Mouse (Mus musculus): ENCODE data around the gene Cox4i1.

The Cox4i1 gene

DNA sequence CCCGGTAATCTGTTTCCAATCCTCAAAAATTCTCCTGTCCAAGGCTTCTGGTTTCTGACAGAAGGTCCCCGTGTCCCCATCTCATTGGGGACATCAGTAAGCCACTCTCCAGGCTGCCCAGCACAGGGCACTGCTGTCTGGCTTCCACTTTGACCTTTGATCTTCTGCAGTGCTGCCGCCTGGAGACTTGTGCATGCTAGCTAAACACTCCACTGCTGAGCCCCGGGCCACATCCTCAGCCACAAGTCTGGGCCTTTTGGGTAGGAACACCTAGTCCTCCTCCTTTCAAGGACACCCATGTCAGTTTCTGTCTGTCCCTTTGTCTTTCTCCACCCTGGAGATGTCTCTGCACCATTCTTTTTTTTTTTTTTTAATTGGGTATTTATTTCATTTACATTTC, 24.9 kb downstream of the Cox4i1 start:
- no peak for DNase-seq (ENCODE audit: inconsistent age in 2 of 2, low spot score in 1 of 2)

DNA sequence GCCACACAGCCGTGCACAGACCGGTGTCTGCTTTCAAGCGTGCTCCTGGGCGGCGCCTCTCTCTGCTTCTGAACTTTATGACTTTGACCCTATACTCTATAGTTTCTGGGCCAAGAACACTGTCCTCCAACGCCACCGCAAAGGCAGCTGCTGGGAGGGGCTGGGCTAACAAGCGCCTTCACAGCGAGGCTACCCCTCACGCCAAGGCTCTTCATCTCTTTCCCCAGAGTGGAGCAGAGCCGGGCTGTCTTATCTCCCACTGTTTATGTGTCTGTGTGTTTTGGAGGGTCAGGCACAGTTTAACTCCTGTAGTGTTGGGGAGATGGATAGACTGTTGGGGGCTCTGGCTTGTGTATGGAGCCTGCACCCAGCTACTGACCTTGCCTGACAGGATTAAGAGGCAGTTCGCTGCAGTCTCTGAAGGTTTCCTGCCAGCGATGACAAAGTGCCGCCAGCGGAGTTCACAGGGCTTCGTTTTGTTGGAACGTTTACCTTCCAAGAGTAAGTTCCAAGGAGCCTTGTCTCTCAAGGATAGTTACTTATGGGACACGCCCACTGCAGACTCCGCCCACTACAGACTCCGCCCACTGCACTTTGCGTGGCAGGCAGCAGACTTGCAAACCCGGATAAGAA, 26.0 kb downstream of the Cox4i1 start:
- peak; percentile 49 to 81 for DNase-seq (ENCODE audit: inconsistent age in 2 of 2, low spot score in 1 of 2)

DNA sequence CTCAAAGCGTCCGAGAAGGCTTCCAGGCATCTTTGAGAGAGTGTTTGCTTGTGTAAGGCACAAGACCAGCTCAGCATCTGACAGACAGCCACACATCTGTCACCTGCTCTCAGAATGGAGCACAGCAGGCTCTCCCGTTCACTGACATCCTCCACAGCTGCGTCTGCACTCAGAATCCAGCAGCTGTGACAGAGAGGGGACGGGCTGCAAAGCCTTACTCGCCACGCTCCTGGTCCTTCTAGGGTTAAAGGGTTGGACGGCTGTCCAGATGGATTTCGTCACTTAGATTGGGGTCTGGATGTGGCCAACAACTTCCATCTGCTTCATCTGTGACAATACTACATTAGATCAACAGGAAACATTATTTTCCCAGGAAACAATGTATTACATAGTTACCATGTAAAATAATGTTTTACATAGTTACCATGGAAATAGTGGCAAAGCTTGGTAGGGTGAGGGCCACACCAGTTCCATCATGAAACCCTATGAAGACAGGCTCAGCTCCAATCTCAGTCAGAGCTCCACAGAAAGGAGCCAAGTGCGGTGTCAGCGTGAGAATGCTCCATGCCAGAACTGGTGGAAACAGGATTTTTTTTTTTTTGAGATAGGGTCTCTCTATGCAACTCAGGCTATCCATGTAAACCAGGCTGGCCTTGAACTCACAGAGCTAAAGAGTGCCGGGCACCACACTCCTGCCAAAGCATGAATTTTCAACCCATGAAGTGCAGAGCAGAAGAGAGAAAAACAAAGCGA, 28.6 kb downstream of the Cox4i1 start:
- DNase-seq (ENCODE audit: inconsistent age in 2 of 2, low spot score in 1 of 2) = no peak

DNA sequence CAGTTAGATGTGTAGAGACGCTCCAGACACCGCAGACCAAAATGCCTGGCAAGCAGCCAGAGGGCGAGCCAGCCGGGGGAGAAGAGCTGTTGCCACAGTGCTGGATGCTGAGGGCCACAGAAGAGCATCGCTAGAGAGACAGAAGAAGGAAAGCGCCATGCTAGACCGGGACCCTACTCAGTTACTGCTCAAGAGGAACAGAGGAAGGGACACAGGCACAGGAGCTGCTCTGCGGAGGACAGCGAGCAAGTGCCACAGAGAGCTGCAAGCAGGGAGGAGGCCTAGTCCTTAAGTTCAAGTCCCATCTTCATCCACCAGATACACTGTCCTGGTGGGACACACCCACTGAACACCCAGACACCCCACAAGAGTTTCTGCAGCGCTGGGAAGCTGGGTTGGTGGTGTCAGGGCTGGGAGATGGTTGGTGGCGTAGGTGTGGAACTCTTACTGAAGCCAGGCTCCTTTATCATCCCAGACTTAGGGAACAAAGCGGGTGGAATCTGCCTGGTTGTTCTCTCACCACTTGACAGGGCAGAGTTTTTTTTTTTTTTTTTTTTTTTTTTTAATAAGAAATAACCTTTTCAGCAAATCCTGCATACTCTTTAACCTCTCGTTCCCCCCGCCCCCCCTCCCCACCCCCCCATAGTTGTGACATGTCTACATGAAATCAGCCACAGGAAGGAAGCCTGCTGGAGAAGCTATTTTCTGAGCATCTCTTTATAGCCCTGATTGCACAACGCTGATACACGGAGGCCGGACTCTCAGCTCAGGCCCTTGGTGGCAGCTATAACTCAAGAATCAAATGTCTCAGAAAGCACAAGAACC, 29.3 kb downstream of the Cox4i1 start:
- DNase-seq (ENCODE audit: inconsistent age in 2 of 2, low spot score in 1 of 2) = peak in 1 of 2 experiments; percentile 67

DNA sequence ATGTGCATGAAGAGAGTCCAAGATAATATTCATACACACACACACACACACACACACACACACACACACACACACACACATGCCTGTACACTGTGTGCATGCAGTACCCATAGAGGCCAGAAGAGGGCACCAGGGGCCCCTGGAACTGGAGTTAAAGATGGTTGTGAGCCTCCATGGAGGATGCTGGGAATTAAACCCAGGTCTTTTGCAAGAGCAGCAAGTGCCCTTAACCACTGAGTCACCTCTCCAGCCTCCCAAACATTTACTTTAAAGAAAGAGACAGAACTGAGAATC, 29.9 kb downstream of the Cox4i1 start:
- peak in 1 of 2 experiments; percentile 54 for DNase-seq (ENCODE audit: inconsistent age in 2 of 2, low spot score in 1 of 2)

- no peak for DNase-seq (ENCODE audit: inconsistent age in 2 of 2, low spot score in 1 of 2)
Observed at GRCm38 (mm10) chr8:120698426-120698825, 30.4 kb downstream of the Cox4i1 start.

DNA sequence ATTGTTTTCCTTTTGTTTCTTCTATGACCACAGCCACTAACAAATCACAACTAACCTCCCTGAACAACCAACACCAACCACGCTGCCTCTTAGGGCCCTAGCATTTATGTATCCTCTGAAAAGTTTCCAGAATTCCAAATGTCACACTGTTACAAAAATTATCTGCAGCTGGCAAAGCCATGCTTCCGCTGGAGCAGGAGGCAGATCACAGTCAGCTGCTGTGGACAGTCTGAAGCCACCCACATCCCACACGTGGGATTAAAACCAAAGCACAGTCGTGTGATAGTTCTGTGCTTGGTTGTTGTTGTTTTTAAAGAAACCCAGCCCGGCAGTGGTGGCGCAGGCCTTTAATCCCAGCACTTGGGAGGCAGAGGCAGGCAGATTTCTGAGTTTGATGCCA, 31.1 kb downstream of the Cox4i1 start:
- DNase-seq (ENCODE audit: inconsistent age in 2 of 2, low spot score in 1 of 2) = no peak

DNA sequence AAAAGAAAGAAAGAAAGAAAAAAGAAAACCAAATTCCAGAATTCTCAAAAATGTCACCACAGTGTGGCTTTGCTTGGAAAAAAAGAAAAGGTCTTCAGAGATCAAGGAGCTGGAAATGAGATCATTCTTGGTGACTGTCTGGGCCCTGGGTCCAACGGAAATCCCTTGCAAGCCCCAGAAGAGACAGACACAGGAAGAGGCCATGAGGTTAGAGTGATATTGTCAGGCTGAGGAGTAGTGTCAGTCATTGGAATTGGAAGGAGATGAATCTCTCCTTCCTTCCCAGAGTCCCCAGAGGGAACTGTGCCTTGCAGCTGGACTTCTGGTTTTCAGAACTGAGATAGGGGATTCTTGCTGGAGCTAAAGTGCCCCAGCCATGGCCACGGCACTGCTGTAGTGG, 31.5 kb downstream of the Cox4i1 start:
- DNase-seq (ENCODE audit: inconsistent age in 2 of 2, low spot score in 1 of 2) = peak in 1 of 2 experiments; percentile 44

GRCm38 (mm10) chr8:120700053-120700452, 32.0 kb downstream of the Cox4i1 start:
- no peak for DNase-seq (ENCODE audit: inconsistent age in 2 of 2, low spot score in 1 of 2)

DNA sequence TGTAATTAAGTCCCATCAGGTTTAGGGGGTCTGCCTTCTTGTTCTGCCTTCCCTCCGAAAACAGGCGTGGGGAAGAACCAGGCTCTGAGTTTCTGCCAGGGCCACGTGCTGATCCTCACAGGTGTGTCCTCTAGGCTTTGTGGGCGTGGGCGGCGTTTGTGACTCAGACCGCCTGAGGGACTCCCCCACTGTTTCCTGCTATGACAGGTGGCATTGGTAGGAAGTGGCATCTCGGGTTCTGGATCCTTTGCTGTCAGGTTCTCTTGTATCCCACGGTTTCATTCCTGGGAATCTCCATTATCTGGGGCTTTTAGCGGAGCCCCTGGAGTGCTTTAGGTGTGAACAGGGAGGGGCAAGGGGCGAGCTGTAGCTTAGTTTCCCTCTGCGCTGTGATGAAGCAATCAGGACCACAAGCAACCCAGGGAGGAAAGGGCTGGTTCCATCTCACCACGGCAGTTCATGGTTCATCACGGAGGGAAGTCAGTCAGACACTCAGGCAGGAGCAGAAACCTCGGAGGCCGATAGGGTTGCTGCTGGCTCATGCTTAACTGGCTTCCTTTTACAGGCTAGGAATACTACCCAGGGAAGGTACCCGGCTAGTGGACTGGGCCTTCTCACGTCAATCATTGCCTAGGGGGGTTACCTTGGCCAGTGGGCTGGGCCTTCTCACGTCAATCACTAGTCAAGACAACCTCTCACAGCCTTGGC, 33.9 kb downstream of the Cox4i1 start:
- DNase-seq (ENCODE audit: inconsistent age in 2 of 2, low spot score in 1 of 2) = peak in 1 of 2 experiments; percentile 31

DNA sequence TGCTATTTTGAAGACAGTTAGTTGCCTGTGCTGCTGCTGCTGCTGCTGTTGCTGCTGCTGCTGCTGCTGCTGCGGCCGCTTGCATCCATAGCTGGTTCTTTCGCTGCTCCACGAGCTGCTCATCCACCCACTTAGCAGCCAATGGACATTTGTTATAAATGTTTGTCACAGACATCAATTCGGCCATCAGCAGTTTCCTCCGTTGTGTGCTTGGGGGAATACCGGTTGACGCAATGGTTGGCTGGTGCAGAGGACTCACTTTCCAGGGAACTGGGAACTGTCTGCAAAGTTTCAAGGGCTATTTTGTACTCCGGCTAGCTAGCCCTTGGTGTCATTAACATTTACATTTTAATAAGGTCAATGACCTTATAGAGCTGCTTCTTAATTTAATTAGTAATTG, 36.2 kb downstream of the Cox4i1 start:
- no peak for DNase-seq (ENCODE audit: inconsistent age in 2 of 2, low spot score in 1 of 2)

DNA sequence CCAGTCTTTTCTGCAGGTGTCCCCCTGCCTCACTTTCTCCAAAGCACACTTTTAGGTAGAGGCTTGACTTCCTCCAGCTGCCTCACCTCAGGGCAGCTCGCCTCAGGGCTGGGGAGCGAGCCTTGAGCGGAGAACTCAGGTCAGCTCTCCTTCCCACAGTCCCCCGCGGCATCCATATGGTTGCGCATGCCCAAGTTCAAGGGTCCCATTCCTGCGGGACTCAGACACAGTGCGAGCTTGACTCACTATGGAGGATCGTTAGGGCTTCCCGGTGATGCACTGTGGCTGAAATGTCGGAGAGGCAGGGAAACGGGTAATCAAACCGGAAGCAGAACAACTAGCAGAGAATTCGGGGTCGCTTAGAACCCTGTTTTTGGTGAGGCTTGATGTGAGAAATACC, 37.1 kb downstream of the Cox4i1 start:
- DNase-seq (ENCODE audit: inconsistent age in 2 of 2, low spot score in 1 of 2) = no peak

DNA sequence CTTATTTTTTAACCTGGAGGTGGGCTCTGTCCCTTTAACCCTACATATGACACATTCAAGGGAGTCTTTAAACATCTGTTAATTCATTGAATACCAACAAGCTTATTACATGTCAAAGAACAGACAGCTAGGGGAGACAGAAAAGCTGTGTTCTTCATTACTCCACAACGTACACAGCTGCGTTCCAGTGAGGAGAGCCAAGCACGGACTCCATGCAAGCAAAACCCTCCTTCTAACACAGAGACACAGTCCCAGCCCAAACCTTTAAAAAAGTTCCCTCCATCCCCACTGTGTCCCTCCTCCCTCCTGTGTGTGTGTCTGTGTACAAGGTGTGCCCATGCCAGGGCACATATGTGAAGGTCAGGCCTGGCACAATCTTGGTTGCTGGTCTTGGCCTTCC, 38.2 kb downstream of the Cox4i1 start:
- DNase-seq (ENCODE audit: inconsistent age in 2 of 2, low spot score in 1 of 2) = no peak

- peak in 1 of 2 experiments; percentile 50 for DNase-seq (ENCODE audit: inconsistent age in 2 of 2, low spot score in 1 of 2)
Observed at GRCm38 (mm10) chr8:120709176-120709575, 41.2 kb downstream of the Cox4i1 start.

- no peak for DNase-seq (ENCODE audit: inconsistent age in 2 of 2, low spot score in 1 of 2)
Observed at GRCm38 (mm10) chr8:120715200-120715599, 47.2 kb downstream of the Cox4i1 start.

GRCm38 (mm10) chr8:120715996-120716680, 48.1 kb downstream of the Cox4i1 start:
- DNase-seq (ENCODE audit: inconsistent age in 2 of 2, low spot score in 1 of 2) = peak in 1 of 2 experiments; percentile 26

DNA sequence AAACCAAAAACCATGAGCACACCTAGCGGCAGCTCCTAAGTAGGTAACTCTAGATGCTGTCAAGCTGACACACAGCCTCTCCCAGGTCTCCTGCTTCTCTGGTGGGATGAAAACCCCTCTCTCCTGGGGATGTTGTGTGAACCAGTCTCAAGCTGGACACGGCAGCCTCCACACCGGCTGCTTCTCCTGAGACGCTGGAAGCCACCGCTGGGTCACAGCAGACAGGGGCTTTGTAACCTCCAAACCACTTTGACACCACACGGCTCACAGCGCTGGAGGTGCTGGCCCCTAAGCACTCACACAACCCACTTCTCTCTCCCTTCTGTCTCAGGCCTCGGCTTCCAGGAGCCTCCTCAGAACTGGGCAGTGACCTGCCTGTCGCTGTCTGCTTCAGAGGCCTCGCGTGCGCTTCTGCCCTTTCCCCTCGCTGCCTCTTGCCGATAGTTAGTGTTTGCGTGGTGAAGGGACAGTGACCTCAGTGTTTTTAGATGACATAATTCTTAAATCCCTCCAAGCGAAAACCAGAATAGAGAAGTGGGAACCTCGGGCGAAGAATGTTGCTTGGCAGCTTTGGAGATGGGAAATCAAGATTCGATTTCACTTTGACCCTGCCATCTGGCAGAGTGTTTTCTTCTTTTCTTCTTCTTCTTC, 51.7 kb downstream of the Cox4i1 start:
- DNase-seq (ENCODE audit: inconsistent age in 2 of 2, low spot score in 1 of 2) = no peak

- no peak for DNase-seq (ENCODE audit: inconsistent age in 2 of 2, low spot score in 1 of 2)
Observed at GRCm38 (mm10) chr8:120723025-120723424, 55.0 kb downstream of the Cox4i1 start.

All from adrenal gland, adult (tissue).